Mouse (Mus musculus) MEL (cell line): ENCODE results near the gene Ndufaf2.

Experiments used
- CTCF ChIP-seq, 3 experiments: IDR thresholded peaks in 2 of 3; conservative IDR thresholded peaks in 1 of 3; 2 replicates each; pipeline ENCODE4 v1.5.1; 2011 to 2012; ENCODE audit warnings: low read length in 3 of 3, low read depth in 2 of 3, mild to moderate bottlenecking in 2 of 3, improper control_type of control experiment in 1 of 3, inconsistent platforms in 1 of 3, mixed read lengths in 1 of 3, moderate library complexity in 1 of 3; ENCODE audit not compliant: control insufficient read depth in 1 of 3, insufficient read depth in 1 of 3, poor library complexity in 1 of 3, severe bottlenecking in 1 of 3
- ELF1 ChIP-seq: IDR thresholded peaks from 2 replicates; pipeline ENCODE4 v1.6.1; 2014; ENCODE audit warnings: low read depth, mild to moderate bottlenecking, inconsistent platforms, low read length, improper control_type of control experiment, moderate library complexity
- GABPA ChIP-seq: IDR thresholded peaks from 2 replicates; pipeline ENCODE4 v1.6.1; 2012; ENCODE audit warnings: low read depth, mild to moderate bottlenecking, inconsistent platforms, low read length, improper control_type of control experiment, moderate library complexity
- GATA1 ChIP-seq: IDR thresholded peaks from 2 replicates; pipeline ENCODE4 v1.6.1; 2011; ENCODE audit warnings: low read depth, low read length, improper control_type of control experiment
- MAFK ChIP-seq: IDR thresholded peaks from 2 replicates; pipeline ENCODE4 v1.6.1; 2011; ENCODE audit warnings: low read depth, mild to moderate bottlenecking, low read length, improper control_type of control experiment, borderline replicate concordance
- POLR2A ChIP-seq, 2 experiments: IDR thresholded peaks; 2 replicates each; pipeline ENCODE4 v1.6.1; 2011 to 2012; ENCODE audit warnings: low read length in 2 of 2, mild to moderate bottlenecking in 2 of 2, control low read depth in 1 of 2, improper control_type of control experiment in 1 of 2, low read depth in 1 of 2, moderate library complexity in 1 of 2; ENCODE audit not compliant: control insufficient read depth in 1 of 2, insufficient read depth in 1 of 2, poor library complexity in 1 of 2
- POLR2AphosphoS5 ChIP-seq: IDR thresholded peaks from 2 replicates; pipeline ENCODE4 v1.6.1; 2012; ENCODE audit warnings: low read depth, borderline replicate concordance, mild to moderate bottlenecking, inconsistent platforms, low read length, moderate library complexity, mixed read lengths
- RAD21 ChIP-seq: IDR thresholded peaks from 2 replicates; pipeline ENCODE4 v1.6.1; 2011; ENCODE audit warnings: mild to moderate bottlenecking, low read depth, low read length, improper control_type of control experiment
- SIN3A ChIP-seq: IDR thresholded peaks from 2 replicates; pipeline ENCODE4 v1.6.1; 2012; ENCODE audit warnings: low read length, improper control_type of control experiment, inconsistent platforms
- TBP ChIP-seq: IDR thresholded peaks from 2 replicates; pipeline ENCODE4 v1.8.0; 2011; ENCODE audit warnings: low read depth, low read length, improper control_type of control experiment
- UBTF ChIP-seq: IDR thresholded peaks from 2 replicates; pipeline ENCODE4 v1.6.1; 2012; ENCODE audit warnings: low read depth, mild to moderate bottlenecking, inconsistent platforms, low read length, improper control_type of control experiment, moderate library complexity, borderline replicate concordance; ENCODE audit not compliant: insufficient read depth
- USF1 ChIP-seq: IDR thresholded peaks from 2 replicates; pipeline ENCODE4 v1.6.1; 2014; ENCODE audit warnings: low read depth, mild to moderate bottlenecking, inconsistent platforms, low read length, improper control_type of control experiment, moderate library complexity
- ZC3H11A ChIP-seq: IDR thresholded peaks from 2 replicates; pipeline ENCODE4 v1.6.1; 2012; ENCODE audit warnings: low read depth, mild to moderate bottlenecking, inconsistent platforms, low read length, improper control_type of control experiment
- ZKSCAN1 ChIP-seq: IDR thresholded peaks from 2 replicates; pipeline ENCODE4 v1.6.1; 2012; ENCODE audit warnings: low read depth, mild to moderate bottlenecking, inconsistent platforms, low read length, improper control_type of control experiment, moderate library complexity

GRCm38 (mm10) chr13:107969961-107970391, 188.4 kb downstream of the Ndufaf2 start:
- no peak for TF ChIP-seq USF1
- TF ChIP-seq ZKSCAN1: no peak
- no peak for TF ChIP-seq ELF1
- no peak for TF ChIP-seq UBTF
- TF ChIP-seq GABPA: no peak
- TF ChIP-seq RAD21: no peak
- no peak for TF ChIP-seq POLR2A (IDR thresholded peaks at IDR 0.05; ENCODE audit: control insufficient read depth in 1 of 2, insufficient read depth in 1 of 2, low read depth in 1 of 2, low read length in 2 of 2, poor library complexity in 1 of 2)
- no peak for TF ChIP-seq CTCF (IDR thresholded peaks at IDR 0.05 in 2 of 3, conservative IDR thresholded peaks at IDR 0.05 in 1 of 3; ENCODE audit: control insufficient read depth in 1 of 3, insufficient read depth in 1 of 3, low read depth in 2 of 3, low read length in 3 of 3, poor library complexity in 1 of 3, severe bottlenecking in 1 of 3)
- TF ChIP-seq ZC3H11A: no peak
- no peak for TF ChIP-seq TBP
- no peak for TF ChIP-seq MAFK
- no peak for TF ChIP-seq POLR2AphosphoS5
- TF ChIP-seq SIN3A: no peak
- TF ChIP-seq GATA1: no peak
